ENCODE assay signal across 8 mouse cellular contexts in genomic region chr14:30591417-30591816, GRCm38 (mm10). TPM values are rescaled to one million over a fixed set of nuclear protein-coding genes. Genes with fewer than 3 reads are reported as not detected.
DNase-seq lines count a peak whose midpoint lies in the region; TF ChIP-seq lines count a peak whose summit lies in the region.

No protein-coding gene starts in this region.

- peak; percentile 96 to 98 (median 98) for TF ChIP-seq CTCF in MEL (IDR thresholded peaks at IDR 0.05 in 2 of 3, conservative IDR thresholded peaks at IDR 0.05 in 1 of 3; ENCODE audit: control insufficient read depth in 1 of 3, insufficient read depth in 1 of 3, low read depth in 2 of 3, low read length in 3 of 3, poor library complexity in 1 of 3, severe bottlenecking in 1 of 3)
- peak; percentile 97 for TF ChIP-seq CTCF in kidney, adult 2 months (conservative IDR thresholded peaks at IDR 0.05; ENCODE audit: insufficient read depth, insufficient read length, low read depth, low read length)
- peak; percentile 98 for TF ChIP-seq CTCF in liver, adult 2 months (IDR thresholded peaks at IDR 0.05; ENCODE audit: low read depth, low read length)

- no peak for TF ChIP-seq POLR2A in MEL (IDR thresholded peaks at IDR 0.05; ENCODE audit: control insufficient read depth in 1 of 2, insufficient read depth in 1 of 2, low read depth in 1 of 2, low read length in 2 of 2, poor library complexity in 1 of 2)
- TF ChIP-seq POLR2A in kidney, adult 2 months (IDR thresholded peaks at IDR 0.05; ENCODE audit: low read depth, low read length) = no peak
- TF ChIP-seq POLR2A in liver, adult 2 months (IDR thresholded peaks at IDR 0.05; ENCODE audit: extremely low read depth, insufficient read depth, low read length) = no peak

- DNase-seq in 3134 (ENCODE audit: extremely low read depth, insufficient read length, low spot score) (peak; percentile 54), MEL (ENCODE audit: low read depth, low spot score) (peak; percentile 79)
- peak; percentile 51 for DNase-seq in cerebellum, adult 9-11 months
- peak; percentile 70 for DNase-seq in gastrocnemius, postnatal 25 days
- DNase-seq in kidney, adult 2 months = peak; percentile 72
- no peak for DNase-seq in liver, adult 2 months (ENCODE audit: extremely low read depth, low read depth, low spot score)
- DNase-seq in ovary, postnatal 10 days (ENCODE audit: low spot score) = peak; percentile 63
- peak; percentile 84 for DNase-seq in thymus, postnatal 14 days

- H3K9me3 ChIP-seq in MEL (replicated peaks; ENCODE audit: insufficient read depth, low read length) = no peaks in the 10 kb centered on the region

- H3K79me2 ChIP-seq in MEL (ENCODE audit: control insufficient read depth, insufficient read depth, low read length, poor library complexity) = no peaks in the 10 kb centered on the region
- H3K79me2 ChIP-seq in liver, adult 2 months (ENCODE audit: control insufficient read depth, insufficient read depth, low read length) = no peaks in the 10 kb centered on the region

- TF ChIP-seq RAD21 in MEL (IDR thresholded peaks at IDR 0.05; ENCODE audit: low read depth, low read length) = peak; percentile 86

- no peak overlapping the region for H3K27ac ChIP-seq in MEL (ENCODE audit: control insufficient read depth, low read depth, low read length)
- no peak overlapping the region for H3K27ac ChIP-seq in kidney, adult 2 months (ENCODE audit: insufficient read depth, low read depth, low read length)
- no peak overlapping the region for H3K27ac ChIP-seq in liver, adult 2 months (replicated peaks; ENCODE audit: insufficient read depth, low read depth, low read length)

- no peaks in the 10 kb centered on the region for H3K27me3 ChIP-seq in MEL (ENCODE audit: control insufficient read depth in 1 of 2, insufficient read depth in 2 of 2, low read length in 2 of 2)
- H3K27me3 ChIP-seq in kidney, adult 2 months (replicated peaks; ENCODE audit: control insufficient read depth, insufficient read depth, low read length) = no peaks in the 10 kb centered on the region
- H3K27me3 ChIP-seq in liver, adult 2 months (ENCODE audit: control insufficient read depth, insufficient read depth, low read length) = no peaks in the 10 kb centered on the region

- peaks cover 0 to 8% of the 10 kb centered on the region in 2 experiments; a peak in 2 of 4 replicates for H3K4me1 ChIP-seq in MEL (ENCODE audit: control insufficient read depth in 1 of 2, insufficient read depth in 2 of 2, low read length in 2 of 2)
- H3K4me1 ChIP-seq in kidney, adult 2 months (ENCODE audit: control insufficient read depth, insufficient read depth, low read length) = no peaks in the 10 kb centered on the region
- no peaks in the 10 kb centered on the region for H3K4me1 ChIP-seq in liver, adult 2 months (ENCODE audit: control insufficient read depth, insufficient read depth, low read length)

- peak overlapping the region in 1 of 2 experiments; percentile 24; a peak in 2 of 4 replicates for H3K4me3 ChIP-seq in MEL (ENCODE audit: control insufficient read depth in 1 of 2, insufficient read depth in 1 of 2, low read depth in 2 of 2, low read length in 2 of 2)
- no peak overlapping the region for H3K4me3 ChIP-seq in kidney, adult 2 months (ENCODE audit: insufficient read depth, low read depth, low read length)
- no peak overlapping the region for H3K4me3 ChIP-seq in liver, adult 2 months (ENCODE audit: insufficient read depth, low read depth, low read length)

- TF ChIP-seq EP300 in MEL (IDR thresholded peaks at IDR 0.05; ENCODE audit: low read depth in 1 of 2, low read length in 2 of 2) = no peak

- peaks cover 2 to 3% of the 10 kb centered on the region in 2 experiments; a peak in 1 of 4 replicates for H3K36me3 ChIP-seq in MEL (ENCODE audit: control insufficient read depth in 1 of 2, insufficient read depth in 2 of 2, low read length in 2 of 2)
- H3K36me3 ChIP-seq in kidney, adult 2 months (ENCODE audit: control insufficient read depth, insufficient read depth, low read length) = no peaks in the 10 kb centered on the region
- 0 out of 2 replicates have a peak, but pooled peaks cover 2% of the 10 kb centered on the region for H3K36me3 ChIP-seq in liver, adult 2 months (ENCODE audit: control insufficient read depth, insufficient read depth, low read length)

- peak overlapping the region; percentile 21; the same call in 1 of the 2 replicates for H3K9ac ChIP-seq in MEL (ENCODE audit: control insufficient read depth, low read depth, low read length, poor library complexity, severe bottlenecking)
- no peak overlapping the region for H3K9ac ChIP-seq in liver, adult 2 months (ENCODE audit: low read depth, low read length)

- WGBS in kidney, adult 2 months = 6% methylated on average over 6 of the region's 6 CpGs
- WGBS in liver, adult 2 months = 8% methylated on average over 6 of the region's 6 CpGs

TF ChIP-seq in MEL, 35 proteins besides CTCF, POLR2A, EP300 and RAD21:
- peak; percentile 99 for TF ChIP-seq SMC3 (IDR thresholded peaks at IDR 0.05; ENCODE audit: low read depth, low read length)
- no peak for TF ChIP-seq UBTF (IDR thresholded peaks at IDR 0.05; ENCODE audit: borderline replicate concordance, insufficient read depth, low read depth, low read length)
- peak; percentile 93 for TF ChIP-seq ZC3H11A (IDR thresholded peaks at IDR 0.05; ENCODE audit: low read depth, low read length)
- TF ChIP-seq SIN3A (IDR thresholded peaks at IDR 0.05; ENCODE audit: low read length) = 0 out of 2 replicates have a peak, but pooled peaks have one; percentile 22
TF ChIP-seq in MEL: peak in this region for 3.

RNA-seq across cellular contexts. Expression of gene Prkcd, which starts 34.6 kb away (rescaled TPM):
- 33.9 and 37.4 TPM in 2 replicates for total RNA-seq in MEL (2012; rRNA removed)
- 10 to 100 TPM in 1 of 2 experiments, not detected in 1; 72.7 TPM for polyA plus RNA-seq in MEL (2012; ENCODE audit: insufficient read depth in 1 of 2, insufficient read length in 2 of 2, low read depth in 1 of 2, low replicate concordance in 2 of 2, missing spikeins in 1 of 2)
- total RNA-seq in gastrocnemius, postnatal 25 days (2021) = 1 to 10 TPM; 5.4 to 5.7 TPM
- 80.6 and 96.2 TPM in 2 replicates for polyA plus RNA-seq in kidney, adult 2 months (2012; rRNA removed)
- total RNA-seq in liver, adult 2 months (2014; rRNA removed) = 7.7 and 9.5 TPM in 2 replicates
- 6.7 and 14.9 TPM in 2 replicates for polyA plus RNA-seq in liver, adult 2 months (2012; rRNA removed)

RNA-seq across cellular contexts. Expression of gene Tkt, which starts 43.3 kb away (rescaled TPM):
- 636 and 640 TPM in 2 replicates for total RNA-seq in MEL (2012; rRNA removed)
- polyA plus RNA-seq in MEL (2012; ENCODE audit: insufficient read depth in 1 of 2, insufficient read length in 2 of 2, low read depth in 1 of 2, low replicate concordance in 2 of 2, missing spikeins in 1 of 2) = 1,000 to 10,000 TPM in 1 of 2 experiments, 100 to 1,000 TPM in 1; 115 to 1,273 TPM
- 10 to 100 TPM in 1 of 2 experiments, 1 to 10 TPM in 1; 9.1 to 25.6 TPM for total RNA-seq in gastrocnemius, postnatal 25 days (2021)
- polyA plus RNA-seq in kidney, adult 2 months (2012; rRNA removed) = 393 and 447 TPM in 2 replicates
- total RNA-seq in liver, adult 2 months (2014; rRNA removed) = 115 and 116 TPM in 2 replicates
- polyA plus RNA-seq in liver, adult 2 months (2012; rRNA removed) = 114 and 166 TPM in 2 replicates
